Mouse (Mus musculus): ENCODE measurements at regions not wholly inside any gene's neighbourhood (a gene's known extent, or its start where the extent isn't known, plus 50 kb on each side); places are given as distances from the start of the nearest gene placed in this dataset. TPM values are rescaled to one million over a fixed set of nuclear protein-coding genes. Genes with fewer than 3 reads are reported as not detected.

DNA sequence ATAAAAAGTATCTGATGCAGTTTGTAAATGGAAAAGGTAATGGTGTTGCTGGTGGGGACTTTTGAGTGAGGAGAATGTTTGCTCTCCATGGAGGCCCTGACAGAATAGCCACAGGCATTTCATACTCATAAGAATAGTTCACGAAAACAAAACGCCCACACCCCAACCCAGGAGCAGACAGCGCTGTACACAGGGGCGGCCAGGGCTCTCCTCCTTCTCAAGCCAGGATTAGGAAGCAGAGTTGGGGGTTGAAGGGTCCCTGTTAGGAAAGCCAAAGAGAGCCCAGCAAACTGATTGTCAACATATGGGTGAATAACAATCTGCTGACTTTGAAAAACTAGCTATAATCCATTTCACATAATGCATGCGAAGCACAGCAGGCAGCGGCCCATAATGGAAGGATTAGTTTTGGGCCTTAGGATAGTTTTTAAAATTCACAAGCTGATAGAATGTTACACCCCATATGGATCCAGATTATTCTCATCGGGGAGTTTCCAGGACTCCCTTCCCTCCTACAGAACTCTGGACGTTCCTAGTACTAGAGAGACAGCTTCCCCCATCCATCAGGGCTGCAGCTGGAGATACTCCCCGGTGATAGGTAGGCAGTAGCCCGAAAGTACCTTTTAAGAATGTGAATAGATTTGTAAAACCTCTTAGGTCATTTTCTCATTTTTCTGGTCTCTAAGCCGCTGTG lies 50.6 kb upstream of the Kif2a start:
- peak overlapping the region; percentile 26 for H3K4me3 ChIP-seq (replicated peaks)
- H3K27me3 ChIP-seq = peaks cover 4% of the 10 kb centered on the region; the same call in 1 of the 2 replicates
- H3K36me3 ChIP-seq = no peaks in the 10 kb centered on the region
- 62% methylated on average over 11 of the region's 11 CpGs for WGBS (ENCODE audit: insufficient replicate concordance)
- H3K9me3 ChIP-seq (replicated peaks) = no peaks in the 10 kb centered on the region
- DNase-seq = no peak
- H3K4me2 ChIP-seq = peak overlapping the region; percentile 61
- peak overlapping the region; percentile 72 for H3K27ac ChIP-seq
- peaks cover 72% of the 10 kb centered on the region for H3K4me1 ChIP-seq (replicated peaks)
- peak overlapping the region; percentile 52 for H3K9ac ChIP-seq
- peak; percentile 34; the same call in 1 of the 2 replicates for ATAC-seq (ENCODE audit: low read depth)

Small RNAs in the stretch of these regions (microRNA-seq; reads per million reads assigned to microRNA genes)
- not detected for gene Gm22118

Measured in liver, embryonic 13.5 days (tissue).